Mouse (Mus musculus): ENCODE data around the gene Arhgap20.

Gene Arhgap20

DNA sequence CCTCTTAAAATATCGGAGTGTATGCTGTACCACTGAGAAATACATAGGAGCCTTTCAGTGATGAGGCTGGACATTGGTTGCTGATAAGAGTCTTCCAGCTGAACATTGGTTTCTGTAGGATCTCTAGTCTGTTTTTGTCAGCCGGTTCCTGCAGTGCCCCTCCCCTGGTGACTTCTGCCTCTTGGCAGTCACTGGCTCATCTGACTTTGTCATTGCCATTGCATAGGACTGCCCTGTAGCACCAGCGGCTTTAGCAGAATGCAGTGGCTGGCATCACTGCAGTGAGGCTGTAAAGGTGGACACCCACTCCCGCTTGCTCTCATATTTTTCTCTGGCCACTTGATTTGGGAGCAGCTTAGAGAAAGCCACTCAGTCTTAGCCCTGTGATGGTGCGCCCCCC lies 33.1 kb downstream of the Arhgap20 start:
- DNase-seq (ENCODE audit: low read depth, low spot score), result no peak

DNA sequence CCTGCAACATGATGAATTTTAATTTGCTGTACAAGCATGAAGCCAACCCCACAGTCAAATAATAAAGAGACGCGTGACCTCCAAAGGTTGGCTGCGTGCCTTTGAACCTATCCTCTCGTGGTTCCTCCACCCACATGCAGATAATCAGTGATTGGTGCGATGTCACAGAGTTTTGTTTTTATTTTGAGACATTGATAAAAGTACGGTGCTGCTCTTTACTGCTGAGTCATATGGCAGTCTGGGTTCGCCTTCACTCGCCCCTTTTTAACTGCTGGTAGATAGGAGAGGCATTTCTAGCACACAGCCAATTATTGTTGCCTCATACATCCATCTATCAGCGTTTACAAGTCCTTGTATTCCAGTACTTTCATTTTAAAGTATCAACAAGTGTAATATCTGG lies 34.0 kb downstream of the Arhgap20 start:
- no peak for DNase-seq (ENCODE audit: low read depth, low spot score)

DNA sequence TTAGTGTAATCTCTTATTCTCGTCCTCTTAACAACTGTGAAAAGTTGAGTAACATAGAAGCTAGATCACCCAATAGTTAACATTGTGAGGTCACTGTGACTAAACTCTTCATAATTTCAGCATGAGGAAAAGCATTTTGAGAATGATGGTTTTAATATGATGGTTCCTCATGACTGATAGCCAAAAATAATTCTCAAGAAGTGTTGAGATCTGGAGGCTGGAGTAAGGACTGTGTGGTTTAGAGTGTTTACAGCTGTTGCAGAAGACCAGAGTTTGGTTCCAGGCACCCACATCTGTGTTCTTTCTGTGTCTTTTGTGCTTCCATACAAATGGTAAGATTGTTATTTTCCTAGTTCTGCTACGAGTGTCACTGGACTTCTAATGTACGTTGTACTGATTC lies 42.1 kb downstream of the Arhgap20 start:
- DNase-seq (ENCODE audit: low read depth, low spot score), result no peak

DNA sequence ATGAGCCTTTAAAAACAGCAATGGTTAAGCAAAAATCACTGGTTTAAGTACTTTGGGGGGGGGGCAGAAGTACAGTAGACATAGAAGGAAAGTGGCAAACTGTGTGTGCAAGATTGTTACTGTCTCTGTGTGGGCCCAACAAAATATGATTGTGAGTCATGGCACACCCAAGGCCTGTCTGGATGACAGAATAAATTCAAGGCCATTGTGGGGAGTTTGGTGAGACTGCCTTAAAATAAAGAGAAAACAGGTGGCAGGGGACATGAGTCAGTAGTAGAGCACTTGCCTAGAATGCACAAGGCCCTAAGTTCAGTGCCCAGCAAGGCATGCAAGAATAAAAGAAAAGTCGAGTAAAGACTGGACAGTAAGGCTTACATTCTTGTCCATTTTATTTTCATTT lies 47.8 kb downstream of the Arhgap20 start:
- no peak for DNase-seq (ENCODE audit: low read depth, low spot score)

DNA sequence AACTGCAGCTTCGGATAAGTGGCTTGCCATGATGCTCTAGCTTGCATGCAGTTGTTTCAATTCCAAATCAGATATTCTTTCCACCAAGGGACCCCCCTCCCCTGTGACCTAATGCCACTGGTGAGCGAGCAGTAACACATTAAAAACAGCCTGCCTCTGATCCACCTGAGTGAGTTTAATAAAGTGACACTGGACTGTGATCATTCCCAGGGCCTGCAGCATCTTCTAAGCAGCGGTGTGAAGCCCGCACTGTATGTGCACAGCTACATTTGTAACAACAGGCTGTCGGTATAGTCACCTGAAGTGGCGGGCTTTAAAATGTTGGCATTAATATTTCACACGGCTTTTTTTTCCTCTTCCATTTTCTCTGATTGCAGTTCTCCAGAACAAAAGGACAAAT lies 59.4 kb downstream of the Arhgap20 start:
- no peak for DNase-seq (ENCODE audit: low read depth, low spot score)

DNA sequence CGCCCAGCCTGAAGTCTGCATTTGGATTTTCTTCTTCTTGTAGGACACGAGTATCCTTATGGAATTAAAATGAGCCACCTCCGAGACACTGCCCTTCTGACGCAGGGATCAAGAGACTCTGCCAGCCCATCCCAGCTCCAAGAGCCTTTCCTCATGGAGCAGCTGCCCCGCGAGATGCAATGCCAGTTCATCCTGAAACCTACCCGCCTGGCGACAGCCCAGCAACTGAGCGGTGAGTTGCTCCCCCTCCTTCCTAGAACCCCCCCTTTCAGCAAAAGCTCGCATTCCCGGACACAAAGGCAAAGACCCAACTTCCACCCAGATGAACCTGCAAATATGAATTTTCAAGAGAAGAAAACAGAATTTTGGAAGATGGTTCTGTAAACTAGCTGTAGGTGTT lies 66.5 kb downstream of the Arhgap20 start:
- DNase-seq (ENCODE audit: low read depth, low spot score), result no peak

DNA sequence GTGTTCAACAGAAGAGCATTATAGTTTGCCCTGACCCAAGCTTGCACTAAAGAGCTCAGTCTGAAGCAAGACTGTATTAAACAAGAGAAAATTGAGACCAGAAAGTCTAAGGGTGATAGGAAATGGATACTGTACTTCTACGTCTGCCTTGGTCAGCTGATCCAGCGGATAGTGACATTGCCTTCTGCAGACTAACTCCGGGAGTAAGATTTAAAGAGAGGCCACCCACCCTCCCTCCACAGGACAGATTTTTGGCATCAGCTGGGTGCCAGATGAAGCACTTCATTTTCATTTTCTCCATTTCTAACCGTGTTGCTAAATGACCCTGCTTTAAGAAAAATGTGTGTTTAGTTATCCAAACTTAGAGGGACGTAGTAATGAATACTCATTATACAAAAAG lies 67.2 kb downstream of the Arhgap20 start:
- DNase-seq (ENCODE audit: low read depth, low spot score), result no peak

DNA sequence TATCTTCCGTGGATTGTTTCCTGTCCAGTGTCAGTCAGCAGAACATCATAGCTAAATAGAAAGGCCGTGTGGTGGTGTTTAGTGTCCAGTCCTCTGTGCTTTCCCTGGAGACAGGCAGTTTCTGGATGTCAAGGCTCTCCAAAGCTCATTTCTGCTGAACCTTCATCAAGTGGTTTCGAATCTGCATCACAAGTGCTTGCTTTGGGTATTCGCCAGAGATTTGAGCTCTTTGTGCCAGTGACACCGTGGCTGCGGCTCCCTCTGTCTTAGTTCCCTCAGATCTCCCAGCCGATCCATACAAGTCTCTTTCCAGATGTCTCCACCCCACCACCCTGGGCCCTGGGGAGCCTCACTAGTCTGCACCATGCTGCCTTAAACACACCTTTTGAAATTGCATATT lies 72.6 kb downstream of the Arhgap20 start:
- no peak for DNase-seq (ENCODE audit: low read depth, low spot score)

DNA sequence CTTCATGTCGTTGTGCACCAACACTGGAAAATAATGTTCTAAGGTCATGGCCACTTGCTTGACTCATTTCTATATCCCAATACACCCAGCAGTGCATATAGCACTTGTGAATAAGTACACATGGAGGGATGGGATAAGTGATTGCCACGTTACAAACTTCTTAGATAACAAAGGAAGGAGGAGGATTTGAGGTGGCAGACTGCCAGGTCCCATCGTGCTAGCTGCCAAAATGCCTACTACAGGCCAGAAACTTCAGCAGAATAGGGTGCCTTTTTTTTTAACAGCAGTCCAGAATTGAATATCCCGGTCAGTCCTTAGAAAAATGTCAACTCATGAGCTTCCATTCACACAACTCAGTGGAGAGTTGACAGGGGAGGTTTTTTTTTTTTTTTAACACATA lies 78.1 kb downstream of the Arhgap20 start:
- DNase-seq (ENCODE audit: low read depth, low spot score), result no peak

DNA sequence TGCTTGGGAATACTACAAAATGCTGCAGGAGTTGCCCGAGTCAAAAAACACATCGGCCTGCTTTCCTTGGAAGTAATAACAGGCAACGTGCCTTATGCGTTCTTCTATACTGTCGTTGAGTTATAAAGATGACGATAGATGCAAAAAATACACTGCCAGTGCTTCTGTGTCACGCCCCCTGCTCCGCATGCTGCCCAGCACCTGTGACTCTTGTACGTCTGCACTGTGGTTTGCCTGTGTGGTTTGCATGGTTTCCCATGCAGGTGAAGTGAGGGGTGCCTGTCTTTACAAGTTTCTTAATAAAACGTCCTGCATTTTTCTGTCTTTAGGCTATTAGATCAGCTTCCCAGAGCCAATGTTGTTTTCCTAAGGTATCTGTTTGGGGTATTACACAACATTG lies 80.7 kb downstream of the Arhgap20 start:
- no peak for DNase-seq (ENCODE audit: low read depth, low spot score)

DNA sequence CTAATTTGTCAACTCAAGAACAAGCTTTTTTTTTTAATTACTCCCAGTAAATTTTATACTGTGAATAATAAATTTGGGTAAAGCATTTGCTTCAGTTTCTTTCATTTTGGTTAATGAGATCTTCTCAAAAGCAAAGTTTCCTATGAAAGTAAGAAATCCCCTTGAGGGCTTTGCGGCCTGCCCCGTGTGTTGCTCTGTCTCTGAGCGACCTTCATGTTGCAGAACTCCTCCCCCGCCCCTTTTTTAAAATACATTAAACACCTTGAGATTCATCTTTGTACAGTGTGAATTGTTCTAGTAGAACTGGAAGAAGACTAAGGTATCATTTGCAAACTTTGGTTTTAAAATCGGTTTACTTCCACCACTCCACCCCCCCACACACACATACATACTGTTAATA lies 88.6 kb downstream of the Arhgap20 start:
- DNase-seq (ENCODE audit: low read depth, low spot score), result no peak

DNA sequence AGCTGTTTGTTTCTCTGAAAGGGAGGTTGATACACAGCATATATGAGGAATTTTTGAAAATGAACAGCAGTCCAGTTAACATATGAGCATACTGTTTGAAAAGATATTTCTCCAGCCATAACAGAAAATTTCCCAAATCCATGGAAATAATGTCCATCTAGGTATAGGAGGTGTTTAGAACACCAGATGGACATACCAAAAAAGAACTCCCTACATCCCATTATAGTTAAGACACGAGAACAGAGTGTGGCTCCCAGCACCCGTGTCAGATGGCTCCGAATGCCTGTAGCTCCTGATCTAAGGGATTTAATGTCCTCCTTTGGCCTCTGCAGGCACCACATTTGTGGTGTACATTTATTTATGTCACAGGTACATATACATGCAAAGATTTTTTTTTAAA lies 99.1 kb downstream of the Arhgap20 start:
- DNase-seq (ENCODE audit: low read depth, low spot score), result no peak

DNA sequence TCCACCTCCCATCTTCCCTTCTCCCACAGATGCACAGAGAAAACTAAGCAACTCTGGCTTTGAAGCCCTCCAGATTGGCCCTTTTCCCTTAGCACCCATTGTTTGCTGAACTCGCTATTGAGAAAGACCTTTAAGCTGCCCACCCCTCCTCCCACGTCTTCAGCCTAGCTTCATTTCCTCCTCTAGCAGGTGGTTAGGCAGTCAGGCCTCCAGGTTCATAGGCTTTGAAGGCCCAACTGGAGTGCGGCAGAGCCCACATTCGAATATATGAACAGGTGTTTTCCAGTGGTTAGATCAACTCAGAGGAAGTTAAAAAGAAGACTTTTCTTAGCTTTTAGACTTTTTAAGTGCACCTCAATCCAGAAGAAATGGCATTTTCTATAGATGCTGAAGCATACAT lies 101.5 kb downstream of the Arhgap20 start:
- DNase-seq (ENCODE audit: low read depth, low spot score), result no peak

DNA sequence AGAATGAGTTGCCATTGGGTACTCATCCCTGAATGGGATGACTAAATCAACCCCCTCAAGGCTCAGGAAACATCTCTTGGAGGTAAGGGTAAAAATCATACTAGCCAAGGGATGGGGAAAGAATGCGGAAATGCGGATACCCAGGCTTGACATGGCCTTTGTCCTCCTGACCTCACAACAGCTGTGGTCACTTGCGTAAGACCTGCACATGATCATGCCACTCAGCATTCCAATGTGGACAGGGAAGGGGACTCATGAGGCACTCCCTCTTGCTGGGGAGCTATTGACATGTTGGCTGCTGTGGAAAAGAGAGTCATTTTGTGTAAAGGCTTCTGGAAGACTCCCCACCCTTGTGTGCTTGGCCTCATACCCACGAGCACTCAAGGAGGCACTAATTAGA lies 103.9 kb downstream of the Arhgap20 start:
- no peak for DNase-seq (ENCODE audit: low read depth, low spot score)

DNA sequence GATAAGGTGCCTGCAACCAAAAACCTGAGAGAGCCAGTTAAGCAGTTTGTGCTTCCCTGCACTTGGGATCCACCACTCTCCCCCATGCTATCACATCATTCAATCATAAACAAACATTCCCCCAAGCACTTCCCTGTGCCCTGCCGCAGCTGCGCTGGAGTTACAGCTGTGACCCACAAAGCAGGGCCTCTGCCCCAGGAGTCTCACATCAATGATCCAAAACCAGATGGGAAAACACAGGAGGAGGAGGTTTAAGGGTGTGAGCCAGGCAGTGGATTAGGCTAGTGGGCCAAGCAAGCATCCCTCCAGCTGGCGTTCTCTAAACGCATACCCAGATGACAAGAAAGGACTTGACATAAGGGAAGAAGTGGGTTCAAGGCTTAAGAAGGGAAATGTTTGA lies 109.2 kb downstream of the Arhgap20 start:
- no peak for DNase-seq (ENCODE audit: low read depth, low spot score)

DNA sequence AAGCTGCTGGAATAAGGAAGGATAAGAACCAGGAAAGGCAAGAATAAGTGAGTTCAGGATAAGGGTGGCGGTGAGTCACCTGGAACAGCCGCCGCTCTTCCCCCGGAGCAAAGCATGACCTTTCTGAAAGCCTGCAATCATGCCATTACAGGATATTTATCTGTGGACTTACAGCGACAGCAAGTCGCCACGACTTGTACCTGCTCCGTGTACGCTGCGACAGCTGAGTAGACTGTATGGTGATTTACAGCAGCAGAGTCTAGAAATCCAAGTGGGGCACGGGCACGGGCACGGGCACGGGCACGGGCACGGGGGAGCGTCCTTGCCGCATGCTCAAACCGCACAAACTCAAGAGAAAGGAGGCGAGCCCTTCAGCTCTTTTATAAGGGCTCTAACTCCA lies 110.4 kb downstream of the Arhgap20 start:
- no peak for DNase-seq (ENCODE audit: low read depth, low spot score)

DNA sequence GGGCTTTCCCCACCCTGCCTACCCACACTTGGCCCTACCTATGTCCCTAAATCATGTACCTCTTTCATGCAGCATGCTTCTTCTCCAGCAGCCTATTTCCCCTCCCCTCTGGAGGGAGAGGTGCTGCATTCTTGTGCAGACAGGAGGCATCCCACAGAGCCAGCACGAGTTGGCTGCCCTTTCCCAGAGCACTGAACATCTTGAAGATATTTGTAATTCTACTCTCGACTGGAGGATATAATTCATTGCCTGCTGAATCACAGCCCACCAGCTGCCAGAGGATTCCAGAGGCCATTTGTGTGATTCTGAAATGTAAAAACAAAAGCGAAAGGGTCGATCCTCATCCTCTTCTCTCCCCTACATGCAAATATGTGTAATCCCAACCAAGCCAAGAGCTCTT lies 116.2 kb downstream of the Arhgap20 start:
- no peak for DNase-seq (ENCODE audit: low read depth, low spot score)

DNA sequence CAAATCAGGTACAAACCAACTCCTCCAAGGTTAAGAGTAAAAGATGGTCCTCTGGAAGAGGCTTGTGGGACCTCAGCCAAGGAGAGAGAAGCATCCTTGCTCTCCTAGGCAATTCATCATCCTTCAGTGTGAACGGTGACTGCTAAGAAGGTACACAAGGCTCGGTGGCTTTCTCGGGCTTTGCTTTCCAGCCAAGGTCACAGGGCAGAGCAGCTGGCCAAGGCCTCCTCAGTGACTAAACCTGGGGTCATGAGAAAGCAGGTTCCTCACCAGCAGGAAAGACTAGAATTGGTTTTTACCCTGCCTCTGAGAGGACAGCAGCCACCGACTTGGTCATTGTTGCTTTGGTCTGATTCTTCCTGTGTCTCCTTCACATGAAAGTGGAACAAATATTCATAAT lies 116.7 kb downstream of the Arhgap20 start:
- DNase-seq (ENCODE audit: low read depth, low spot score), result no peak

DNA sequence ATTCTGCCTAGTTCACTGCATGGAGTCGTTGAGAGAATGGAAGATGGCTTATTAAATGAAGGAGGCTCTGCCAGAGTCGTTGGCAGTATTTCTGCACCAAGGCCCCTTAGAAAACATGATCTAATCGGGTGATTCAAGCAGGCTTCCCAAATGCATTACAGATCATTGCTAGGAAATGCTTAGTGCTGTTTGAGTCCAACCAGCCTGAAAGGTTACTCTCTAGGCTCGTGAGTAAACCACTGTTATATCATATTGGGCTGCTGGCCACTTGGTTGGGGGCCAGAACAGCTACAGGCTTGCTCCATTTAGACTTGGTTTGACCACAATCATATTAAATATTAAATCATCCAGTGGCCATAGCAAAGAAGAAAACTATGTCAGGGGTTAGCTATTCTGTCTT lies 118.2 kb downstream of the Arhgap20 start:
- no peak for DNase-seq (ENCODE audit: low read depth, low spot score)

DNA sequence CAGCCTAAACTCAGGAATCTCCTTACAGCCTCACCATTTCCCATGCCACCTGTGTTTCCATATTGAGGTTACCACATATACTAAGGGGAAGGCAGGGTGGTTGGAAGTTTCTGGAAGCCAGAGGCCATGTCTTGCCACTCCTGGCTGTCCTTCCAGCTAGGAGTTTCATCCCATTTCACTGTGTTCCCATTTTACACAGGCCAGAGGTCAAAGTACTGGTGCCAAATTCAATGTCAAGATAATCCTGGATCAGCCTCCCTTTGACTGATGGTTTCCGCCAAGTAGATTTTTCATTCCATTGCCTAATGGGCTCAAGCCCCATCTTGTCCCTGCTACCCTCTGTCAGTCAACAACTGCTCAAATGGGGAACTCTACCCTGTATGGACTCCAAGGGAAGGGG lies 127.8 kb downstream of the Arhgap20 start:
- DNase-seq (ENCODE audit: low read depth, low spot score), result no peak

All from brain, embryonic 18.5 days (tissue).